Mouse (Mus musculus): ENCODE data around the gene Smpd1. TPM values are rescaled to one million over a fixed set of nuclear protein-coding genes. Genes with fewer than 3 reads are reported as not detected.

Smpd1 gene
- total and polyA plus RNA-seq, 3 experiments = 22.2 to 98.7 (median 32.3) TPM

DNA sequence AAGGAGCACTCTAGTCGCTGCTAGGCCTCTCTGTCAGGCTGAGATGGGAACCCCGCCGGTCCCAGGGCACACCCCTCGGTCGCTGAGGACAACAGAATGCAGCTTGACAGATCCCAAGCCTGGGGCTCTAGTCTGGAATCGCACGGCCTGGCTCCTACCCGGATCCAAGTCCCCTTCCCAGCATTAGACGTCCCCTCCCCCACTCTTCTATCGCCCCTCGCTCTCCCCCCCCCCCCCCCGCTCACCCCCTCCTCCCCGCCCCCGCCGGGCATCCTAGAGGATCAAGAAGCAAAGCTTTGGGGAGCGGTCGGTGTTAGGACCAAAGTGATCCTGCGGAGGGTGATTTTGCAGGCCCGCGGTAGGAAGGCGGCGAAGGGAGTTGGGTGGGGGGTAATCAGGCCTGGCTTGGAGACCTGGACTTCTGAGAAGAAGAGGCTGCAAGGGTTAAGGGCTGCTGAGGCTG lies 26.5 kb downstream of the Smpd1 start:
- H3K9ac ChIP-seq (ENCODE audit: control insufficient read depth, low read depth, low read length, poor library complexity, severe bottlenecking) = no peak overlapping the region
- H3K27me3 ChIP-seq (ENCODE audit: control insufficient read depth in 1 of 2, insufficient read depth in 2 of 2, low read length in 2 of 2) = no peaks in the 10 kb centered on the region; a peak in 1 of 4 replicates

DNA sequence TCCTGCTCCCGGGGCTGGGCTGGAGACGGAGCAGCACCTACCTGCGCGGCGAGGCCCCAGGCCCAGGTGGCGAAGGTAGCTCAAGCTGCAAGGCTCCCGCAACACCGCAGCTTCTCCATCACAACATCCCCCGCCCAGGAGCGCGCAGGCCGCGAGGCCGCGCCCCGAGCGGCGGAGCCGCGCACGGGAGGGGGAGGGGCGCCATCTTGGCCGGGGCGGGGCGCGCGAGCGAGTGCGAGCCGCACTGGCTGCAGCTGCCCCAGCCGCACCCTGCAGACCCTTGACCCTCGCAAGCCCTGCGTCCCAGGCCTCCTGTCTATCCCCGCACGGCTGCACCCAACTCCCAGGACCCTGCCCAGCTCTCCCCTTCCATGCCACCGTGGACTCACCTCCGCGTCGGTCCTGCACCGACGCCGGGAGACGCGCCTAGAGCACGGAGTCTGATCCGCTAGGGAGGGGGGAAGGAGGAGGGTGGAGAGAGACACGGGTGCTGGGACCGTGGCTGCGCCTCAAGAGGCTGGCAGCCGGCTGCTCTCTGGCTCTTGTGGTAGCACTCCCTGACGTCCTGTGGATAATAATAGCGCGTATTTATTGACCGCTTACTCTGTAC lies 27.0 kb downstream of the Smpd1 start, which contains the start of gene Apbb1:
TSS of gene Apbb1 (minus strand) at position 560 of the 610 bp plus-strand sequence.
- no peak for DNase-seq (ENCODE audit: low read depth, low spot score)
- TF ChIP-seq NELFE (IDR thresholded peaks at IDR 0.05; ENCODE audit: low read depth, low read length) (no peak), HCFC1 (IDR thresholded peaks at IDR 0.05; ENCODE audit: low read depth, low read length) (no peak), ZMIZ1 (IDR thresholded peaks at IDR 0.05; ENCODE audit: low read depth, low read length) (no peak), USF2 (IDR thresholded peaks at IDR 0.05; ENCODE audit: borderline replicate concordance in 1 of 2, insufficient read depth in 1 of 2, low read depth in 1 of 2, low read length in 2 of 2) (no peak), RCOR1 (IDR thresholded peaks at IDR 0.05; ENCODE audit: low read depth, low read length) (no peak), GATA1 (IDR thresholded peaks at IDR 0.05; ENCODE audit: low read depth, low read length) (no peak), MAX (IDR thresholded peaks at IDR 0.05; ENCODE audit: low read length) (no peak)
- no peak within 1 kb of the TSS for H3K9ac ChIP-seq (ENCODE audit: control insufficient read depth, low read depth, low read length, poor library complexity, severe bottlenecking)
- H3K27ac ChIP-seq (ENCODE audit: control insufficient read depth, low read depth, low read length) = no peak within 1 kb of the TSS
- no peaks in the 10 kb centered on the region; a peak in 1 of 4 replicates for H3K27me3 ChIP-seq (ENCODE audit: control insufficient read depth in 1 of 2, insufficient read depth in 2 of 2, low read length in 2 of 2)
- H3K9me3 ChIP-seq (replicated peaks; ENCODE audit: insufficient read depth, low read length) = no peaks in the 10 kb centered on the region
- H3K36me3 ChIP-seq (ENCODE audit: control insufficient read depth in 1 of 2, insufficient read depth in 2 of 2, low read length in 2 of 2) = no peaks in the 10 kb centered on the region
- no peaks in the 10 kb centered on the region for H3K79me2 ChIP-seq (ENCODE audit: control insufficient read depth, insufficient read depth, low read length, poor library complexity)
- H3K4me1 ChIP-seq (ENCODE audit: control insufficient read depth in 1 of 2, insufficient read depth in 2 of 2, low read length in 2 of 2) = no peaks in the 10 kb centered on the region
- H3K4me3 ChIP-seq (ENCODE audit: control insufficient read depth in 1 of 2, insufficient read depth in 1 of 2, low read depth in 2 of 2, low read length in 2 of 2) = no peak within 1 kb of the TSS

More for the DNA sequence above, 26.5 kb downstream of the Smpd1 start:
- no peaks in the 10 kb centered on the region for H3K9me3 ChIP-seq (replicated peaks; ENCODE audit: insufficient read depth, low read length)
- no peaks in the 10 kb centered on the region for H3K36me3 ChIP-seq (ENCODE audit: control insufficient read depth in 1 of 2, insufficient read depth in 2 of 2, low read length in 2 of 2)
- H3K27ac ChIP-seq (ENCODE audit: control insufficient read depth, low read depth, low read length) = no peak overlapping the region
- no peak for DNase-seq (ENCODE audit: low read depth, low spot score)
- H3K4me3 ChIP-seq (ENCODE audit: control insufficient read depth in 1 of 2, insufficient read depth in 1 of 2, low read depth in 2 of 2, low read length in 2 of 2) = no peak overlapping the region
- H3K79me2 ChIP-seq (ENCODE audit: control insufficient read depth, insufficient read depth, low read length, poor library complexity) = no peaks in the 10 kb centered on the region
- TF ChIP-seq ZC3H11A (IDR thresholded peaks at IDR 0.05; ENCODE audit: low read depth, low read length) = no peak
- no peak for TF ChIP-seq RAD21 (IDR thresholded peaks at IDR 0.05; ENCODE audit: low read depth, low read length)
- TF ChIP-seq CHD1 (IDR thresholded peaks at IDR 0.05; ENCODE audit: low read depth, low read length) = no peak
- no peak for TF ChIP-seq EP300 (IDR thresholded peaks at IDR 0.05; ENCODE audit: low read depth in 1 of 2, low read length in 2 of 2)
- no peak for TF ChIP-seq MAFK (IDR thresholded peaks at IDR 0.05; ENCODE audit: borderline replicate concordance, low read depth, low read length)
- no peak for TF ChIP-seq MXI1 (IDR thresholded peaks at IDR 0.05; ENCODE audit: low read depth, low read length)
- TF ChIP-seq SIN3A (IDR thresholded peaks at IDR 0.05; ENCODE audit: low read length) = no peak
- no peak for TF ChIP-seq USF1 (IDR thresholded peaks at IDR 0.05; ENCODE audit: low read depth, low read length)
- TF ChIP-seq UBTF (IDR thresholded peaks at IDR 0.05; ENCODE audit: borderline replicate concordance, insufficient read depth, low read depth, low read length) = no peak
- TF ChIP-seq GABPA (IDR thresholded peaks at IDR 0.05; ENCODE audit: low read depth, low read length) = no peak
- no peak for TF ChIP-seq ZKSCAN1 (IDR thresholded peaks at IDR 0.05; ENCODE audit: low read depth, low read length)
- no peaks in the 10 kb centered on the region for H3K4me1 ChIP-seq (ENCODE audit: control insufficient read depth in 1 of 2, insufficient read depth in 2 of 2, low read length in 2 of 2)

Data from MEL (cell line).